Mouse (Mus musculus): Measurements from ENCODE around the gene Mif. TPM values are rescaled to one million over a fixed set of nuclear protein-coding genes. Genes with fewer than 3 reads are reported as not detected.
A peak's percentile ranks its signal among the peaks of the same experiment; 100 is the strongest.

Mif gene
- total and polyA plus RNA-seq, 3 experiments: 1,217 to 2,151 (median 2,072) TPM

DNA sequence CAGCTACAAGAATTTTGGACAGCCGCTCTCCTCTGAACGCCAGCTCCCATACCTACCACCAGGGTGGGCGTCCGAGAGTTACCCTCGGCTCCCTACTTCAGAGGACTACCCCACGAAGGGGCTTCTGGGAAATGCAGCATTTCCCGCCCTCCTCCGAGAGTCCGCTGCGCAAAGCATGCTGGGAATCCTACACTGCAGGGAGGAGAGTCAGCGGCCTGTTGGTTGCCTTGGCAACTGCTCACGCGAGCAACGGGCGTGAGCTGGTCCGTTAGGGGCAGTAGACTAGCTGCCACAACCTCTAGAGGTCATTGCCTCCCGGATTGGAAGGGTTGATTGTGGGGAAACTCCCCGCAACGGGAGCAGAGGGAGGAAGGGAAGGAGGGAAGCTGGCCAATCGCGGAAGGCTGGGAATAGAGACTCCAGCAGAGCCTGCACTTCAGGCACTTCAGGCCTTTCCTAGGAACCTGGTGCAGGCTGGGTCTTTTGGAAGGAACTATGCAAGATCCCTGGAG lies 22.7 kb downstream of the Mif start, which contains the start of gene Gstt2:
Gene Gstt2, minus strand, starts transcription at position 177 of the 512 bp plus-strand sequence.
- peak within 1 kb of the TSS; percentile 83 for H3K9ac ChIP-seq (ENCODE audit: insufficient read depth, low read depth)
- H3K27me3 ChIP-seq (replicated peaks): no peaks in the 10 kb centered on the region
- peak within 1 kb of the TSS; percentile 64 to 79 (median 73) for H3K4me3 ChIP-seq (replicated peaks in 1 of 3; ENCODE audit: low read depth in 2 of 3, low read length in 2 of 3, poor library complexity in 1 of 3)
- peak within 1 kb of the TSS; percentile 95 for H3K4me2 ChIP-seq (ENCODE audit: insufficient read depth, low read depth, poor library complexity, severe bottlenecking)
- in situ Hi-C loops (cut with MboI; ENCODE audit: low pct_ligation_motif_present, low pct_unique_long_range_greater_than_20kb, low sequenced_read_pairs) (loop anchor here (10.0 kb wide), 1 partner anchor 253 kb away; the partner anchor contains the start of gene Ggt5), dilution Hi-C loops (cut with MboI; ENCODE audit: extremely low pct_ligation_motif_present, extremely low pct_unique_long_range_greater_than_20kb, low sequenced_read_pairs) (no loop called here)
- H3K36me3 ChIP-seq (replicated peaks in 1 of 2; ENCODE audit: control insufficient read depth in 1 of 2, insufficient read depth in 1 of 2, low read length in 1 of 2): no peaks in the 10 kb centered on the region
- peak; percentile 94 for DNase-seq (ENCODE audit: extremely low read depth)
- no peaks in the 10 kb centered on the region for H3K79me2 ChIP-seq (replicated peaks; ENCODE audit: control insufficient read depth, extremely low read depth, insufficient read depth, poor library complexity, severe bottlenecking)
- no peaks in the 10 kb centered on the region for H3K9me3 ChIP-seq (replicated peaks; ENCODE audit: low read length)
- H3K4me1 ChIP-seq (ENCODE audit: control insufficient read depth in 1 of 2, insufficient read depth in 2 of 2): peaks cover 0 to 23% of the 10 kb centered on the region in 2 experiments; a peak in 2 of 4 replicates
- TF ChIP-seq ZMIZ1 (IDR thresholded peaks at IDR 0.05; ENCODE audit: low read depth, low read length) (peak; percentile 93), ETS1 (conservative IDR thresholded peaks at IDR 0.05; ENCODE audit: low read depth, low read length) (peak; percentile 62), BHLHE40 (IDR thresholded peaks at IDR 0.05; ENCODE audit: low read depth, low read length) (peak; percentile 100), KAT2A (IDR thresholded peaks at IDR 0.05; ENCODE audit: insufficient replicate concordance, low read length) (peak; percentile 73; the same call in 1 of the 2 replicates), GABPA (IDR thresholded peaks at IDR 0.05; ENCODE audit: insufficient replicate concordance, low read depth, low read length) (no peak), RCOR1 (conservative IDR thresholded peaks at IDR 0.05; ENCODE audit: low read depth, low read length) (no peak), JUN (IDR thresholded peaks at IDR 0.05; ENCODE audit: insufficient read depth, low read depth, low read length) (no peak), CHD2 (IDR thresholded peaks at IDR 0.05; ENCODE audit: low read length) (peak; percentile 28; the same call in 1 of the 2 replicates), MAFK (IDR thresholded peaks at IDR 0.05; ENCODE audit: insufficient replicate concordance, low read length) (no peak), MAX (IDR thresholded peaks at IDR 0.05; ENCODE audit: low read length) (peak; percentile 86), USF2 (conservative IDR thresholded peaks at IDR 0.05; ENCODE audit: low read depth, low read length) (no peak), PAX5 (IDR thresholded peaks at IDR 0.05; ENCODE audit: low read length) (no peak), SMC3 (IDR thresholded peaks at IDR 0.05; ENCODE audit: low read depth, low read length) (no peak), ZNF384 (IDR thresholded peaks at IDR 0.05; ENCODE audit: low read depth, low read length) (no peak), TCF12 (IDR thresholded peaks at IDR 0.05; ENCODE audit: low read depth, low read length) (peak; percentile 82; the same call in 1 of the 2 replicates), JUND (conservative IDR thresholded peaks at IDR 0.05; ENCODE audit: low read depth, low read length) (no peak), ZC3H11A (IDR thresholded peaks at IDR 0.05; ENCODE audit: low read depth, low read length) (no peak), HCFC1 (IDR thresholded peaks at IDR 0.05; ENCODE audit: low read depth, low read length) (peak; percentile 77), IRF4 (IDR thresholded peaks at IDR 0.05; ENCODE audit: low read depth, low read length) (peak; percentile 54; the same call in 1 of the 2 replicates), POLR2AphosphoS2 (IDR thresholded peaks at IDR 0.05; ENCODE audit: low read depth, low read length) (peak; percentile 93), POLR2A (IDR thresholded peaks at IDR 0.05; ENCODE audit: low read depth, low read length) (peak; percentile 93), NELFE (IDR thresholded peaks at IDR 0.05; ENCODE audit: low read depth, low read length) (peak; percentile 89), MYC (IDR thresholded peaks at IDR 0.05; ENCODE audit: low read depth, low read length) (peak; percentile 71; the same call in 1 of the 2 replicates), NRF1 (IDR thresholded peaks at IDR 0.05; ENCODE audit: low read depth, low read length) (peak; percentile 35; the same call in 1 of the 2 replicates), SIN3A (IDR thresholded peaks at IDR 0.05; ENCODE audit: low read length) (peak; percentile 94), CHD1 (IDR thresholded peaks at IDR 0.05; ENCODE audit: low read depth, low read length) (peak; percentile 76; the same call in 1 of the 2 replicates), MAZ (IDR thresholded peaks at IDR 0.05; ENCODE audit: low read depth, low read length) (peak; percentile 83), ZKSCAN1 (IDR thresholded peaks at IDR 0.05; ENCODE audit: borderline replicate concordance, low read depth, low read length) (no peak), CTCF (conservative IDR thresholded peaks at IDR 0.05 in 1 of 2, IDR thresholded peaks at IDR 0.05 in 1 of 2; ENCODE audit: low read depth in 2 of 2, low read length in 2 of 2) (peak in 1 of 2 experiments; percentile 29; a peak in 1 of 4 replicates), ELF1 (IDR thresholded peaks at IDR 0.05; ENCODE audit: low read depth, low read length) (peak; percentile 72), RAD21 (IDR thresholded peaks at IDR 0.05; ENCODE audit: low read depth, low read length) (no peak), MXI1 (IDR thresholded peaks at IDR 0.05; ENCODE audit: low read depth, low read length) (peak; percentile 98), UBTF (IDR thresholded peaks at IDR 0.05; ENCODE audit: low read depth, low read length) (no peak), EP300 (IDR thresholded peaks at IDR 0.05; ENCODE audit: low read length) (no peak), USF1 (IDR thresholded peaks at IDR 0.05; ENCODE audit: low read depth, low read length) (no peak), E2F4 (IDR thresholded peaks at IDR 0.05; ENCODE audit: insufficient replicate concordance, low read depth, low read length) (peak; percentile 97; the same call in 1 of the 2 replicates), TBP (conservative IDR thresholded peaks at IDR 0.05; ENCODE audit: low read depth, low read length) (peak; percentile 70; the same call in 1 of the 2 replicates), MEF2A (IDR thresholded peaks at IDR 0.05; ENCODE audit: borderline replicate concordance, low read depth, low read length) (peak; percentile 50; the same call in 1 of the 2 replicates)
- peak within 1 kb of the TSS; percentile 90 for H3K27ac ChIP-seq (ENCODE audit: insufficient read depth, low read depth)
